Mouse (Mus musculus) activated CD4-positive, CD25-positive, alpha-beta regulatory T cell, adult 4 months (primary cell): Measurements from ENCODE around the gene Olfr1308. TPM values are rescaled to one million over a fixed set of nuclear protein-coding genes. Genes with fewer than 3 reads are reported as not detected.

Source experiments
- ATAC-seq: one replicate; pipeline ENCODE4 v1.8.0; 2017
- polyA plus RNA-seq, 2 experiments: library from polyadenylated mRNA; unstranded; fragments of 100-300 nt; shearing (Covaris generic); gene quantifications; one replicate each; pipeline ENCODE4 v1.2.1; 2017

The Olfr1308 gene
- not detected for polyA plus RNA-seq

- ATAC-seq = no peak
Observed at GRCm38 (mm10) chr2:111964844-111965243, at the start of gene Olfr1308. Gene Olfr1308, minus strand, starts transcription at chr2:111964944.

- no peak for ATAC-seq
Observed at GRCm38 (mm10) chr2:112012608-112013007, 47.9 kb upstream of the Olfr1308 start, which contains the start of gene Olfr1310. Gene Olfr1310, minus strand, starts transcription at chr2:112012708.

GRCm38 (mm10) chr2:111990181-111990580, 25.4 kb upstream of the Olfr1308 start, which contains the start of gene Olfr1309:
Gene Olfr1309, minus strand, starts transcription at chr2:111990281.
- ATAC-seq = no peak

GRCm38 (mm10) chr2:111949340-111949739, 15.4 kb downstream of the Olfr1308 start, which contains the start of gene Olfr1307:
Gene Olfr1307, minus strand, starts transcription at chr2:111949440.
- no peak for ATAC-seq

- no peak for ATAC-seq
Observed at GRCm38 (mm10) chr2:111916171-111916570, 48.6 kb downstream of the Olfr1308 start, which contains the start of gene Olfr1306. Gene Olfr1306, minus strand, starts transcription at chr2:111916271.

Other genes starting within 250 kb of the Olfr1308 start
- not detected for gene Olfr1301, start 213.9 kb downstream of the Olfr1308 start, polyA plus RNA-seq
- not detected for gene Olfr1302, start 187.5 kb downstream of the Olfr1308 start, polyA plus RNA-seq
- not detected for gene Olfr1303, start 144.6 kb downstream of the Olfr1308 start, polyA plus RNA-seq
- not detected for gene Olfr1305, start 87.8 kb downstream of the Olfr1308 start, polyA plus RNA-seq
- not detected for gene Olfr1306, start 48.7 kb downstream of the Olfr1308 start, polyA plus RNA-seq
- gene Olfr1307, start 15.5 kb downstream of the Olfr1308 start, polyA plus RNA-seq = under 1 TPM in 1 of 2 experiments, not detected in 1; 0.08 TPM
- gene Olfr1309, start 25.3 kb upstream of the Olfr1308 start, polyA plus RNA-seq = not detected
- gene Olfr1310, start 47.8 kb upstream of the Olfr1308 start, polyA plus RNA-seq = not detected
- not detected for gene Olfr1311, start 59.5 kb upstream of the Olfr1308 start, polyA plus RNA-seq
- under 1 TPM in 1 of 2 experiments, not detected in 1; 0.08 TPM for gene Olfr1312, start 85.3 kb upstream of the Olfr1308 start, polyA plus RNA-seq
- gene Olfr1313, start 112.9 kb upstream of the Olfr1308 start, polyA plus RNA-seq = not detected
- gene Olfr1314, start 131.8 kb upstream of the Olfr1308 start, polyA plus RNA-seq = not detected
- not detected for gene Olfr1315-ps1, start 150.5 kb upstream of the Olfr1308 start, polyA plus RNA-seq
- gene Olfr1316, start 170.0 kb upstream of the Olfr1308 start, polyA plus RNA-seq = under 1 TPM in 1 of 2 experiments, not detected in 1; 0.11 TPM
- not detected for gene Olfr1317, start 175.4 kb upstream of the Olfr1308 start, polyA plus RNA-seq
- not detected for gene Olfr1318, start 189.3 kb upstream of the Olfr1308 start, polyA plus RNA-seq